Mouse (Mus musculus): ENCODE measurements around the gene 1700029I15Rik. TPM values are rescaled to one million over a fixed set of nuclear protein-coding genes. Genes with fewer than 3 reads are reported as not detected.

1700029I15Rik gene
- polyA plus RNA-seq, 1 experiment from 2014 or later: 3.6 TPM

DNA sequence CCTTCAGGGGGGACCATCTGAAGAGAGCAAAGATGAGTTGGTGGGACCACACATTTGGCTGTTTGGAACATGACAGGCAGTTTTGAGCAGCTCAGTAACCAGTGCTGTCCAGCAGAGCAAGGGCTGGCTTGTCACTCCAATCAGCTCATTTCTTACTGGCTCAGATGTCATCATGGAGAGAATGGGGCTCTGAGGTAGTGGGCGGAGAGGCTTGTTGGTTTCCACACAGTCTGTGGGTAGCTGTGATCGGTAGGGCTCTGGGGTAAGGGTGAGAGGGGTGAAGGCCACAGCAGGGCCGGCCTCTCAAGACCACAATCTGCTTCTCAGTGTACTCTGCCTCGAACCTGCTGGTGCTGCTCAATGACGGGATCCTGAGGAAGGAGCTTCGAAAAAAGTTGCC is 6.0 kb upstream of the 1700029I15Rik start:
- no peaks in the 10 kb centered on the region for H3K9me3 ChIP-seq
- peak overlapping the region; percentile 85 for H3K4me3 ChIP-seq
- WGBS: 82% methylated on average over 6 of the region's 6 CpGs
- DNase-seq (ENCODE audit: low spot score): no peak
- peaks cover 51% of the 10 kb centered on the region for H3K4me1 ChIP-seq
- peaks cover 41% of the 10 kb centered on the region for H3K36me3 ChIP-seq (replicated peaks)
- peaks cover 28% of the 10 kb centered on the region for H3K27me3 ChIP-seq (replicated peaks; ENCODE audit: low read depth, poor library complexity, severe bottlenecking)
- H3K27ac ChIP-seq (replicated peaks): no peak overlapping the region

DNA sequence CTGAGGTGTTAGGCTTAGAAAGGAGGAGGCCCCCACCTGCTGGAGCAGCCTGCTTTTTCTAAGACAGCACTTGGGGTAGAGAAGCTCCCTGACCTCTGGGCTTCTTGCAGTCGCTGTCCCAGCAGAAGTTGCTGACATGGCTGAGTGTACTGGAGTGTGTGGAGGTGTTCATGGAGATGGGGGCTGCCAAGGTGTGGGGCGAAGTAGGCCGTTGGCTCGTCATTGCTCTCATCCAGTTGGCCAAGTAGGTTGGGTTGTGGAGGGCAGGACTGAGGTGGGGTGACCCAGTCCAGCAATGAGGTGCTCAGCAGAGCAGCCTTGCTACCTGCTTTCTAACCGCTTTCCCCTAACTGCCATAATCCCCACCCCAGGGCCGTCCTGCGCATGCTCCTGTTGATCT is 5.0 kb upstream of the 1700029I15Rik start:
- peaks cover 17% of the 10 kb centered on the region for H3K27me3 ChIP-seq (replicated peaks; ENCODE audit: low read depth, poor library complexity, severe bottlenecking)
- peaks cover 51% of the 10 kb centered on the region for H3K36me3 ChIP-seq (replicated peaks)
- 91% methylated on average over 7 of the region's 7 CpGs for WGBS
- no peak overlapping the region for H3K4me3 ChIP-seq
- peaks cover 40% of the 10 kb centered on the region for H3K4me1 ChIP-seq
- no peaks in the 10 kb centered on the region for H3K9me3 ChIP-seq
- H3K27ac ChIP-seq (replicated peaks): no peak overlapping the region
- no peak for DNase-seq (ENCODE audit: low spot score)

DNA sequence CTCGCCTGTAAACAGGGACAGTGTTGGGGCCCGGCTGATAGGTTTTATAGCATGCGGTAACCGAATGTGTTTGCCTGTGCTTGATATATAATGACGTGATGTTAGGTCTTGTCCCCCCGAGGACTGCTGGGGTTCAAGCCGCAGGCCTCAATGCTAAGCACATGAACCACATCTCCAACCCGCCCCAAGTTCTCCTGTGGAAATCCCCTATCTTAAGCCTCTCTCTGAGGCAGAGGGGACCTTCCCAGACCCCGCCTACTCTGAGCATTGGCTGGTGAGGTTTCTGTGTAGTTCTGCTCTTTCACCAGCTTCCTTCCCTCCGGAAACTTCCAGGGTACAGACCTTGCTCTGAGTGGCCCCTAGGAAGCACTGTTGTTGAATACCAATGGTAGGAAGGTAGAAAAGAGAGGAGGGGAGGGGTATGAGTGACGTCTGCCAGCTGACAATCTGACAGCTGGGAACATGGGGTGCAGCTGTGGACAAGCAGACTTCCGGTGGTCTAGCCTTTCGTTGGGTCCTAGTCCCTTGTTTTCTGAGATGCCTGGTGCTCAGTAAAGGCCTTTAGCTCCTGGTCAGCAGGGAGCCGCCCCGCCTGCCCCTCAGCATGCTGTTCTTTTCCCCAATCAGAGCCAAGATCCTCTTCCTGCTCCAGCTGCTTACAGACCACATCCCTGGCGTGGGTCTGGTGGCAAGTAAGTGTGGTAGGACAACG is 2.4 kb upstream of the 1700029I15Rik start:
- Histone ChIP-seq H3K9me3 (no peaks in the 10 kb centered on the region), H3K27ac (replicated peaks) (no peak overlapping the region), H3K4me1 (peaks cover 15% of the 10 kb centered on the region), H3K27me3 (replicated peaks; ENCODE audit: low read depth, poor library complexity, severe bottlenecking) (no peaks in the 10 kb centered on the region), H3K36me3 (replicated peaks) (peaks cover 77% of the 10 kb centered on the region), H3K4me3 (no peak overlapping the region)
- 81% methylated on average over 17 of the region's 17 CpGs for WGBS
- no peak for DNase-seq (ENCODE audit: low spot score)

DNA sequence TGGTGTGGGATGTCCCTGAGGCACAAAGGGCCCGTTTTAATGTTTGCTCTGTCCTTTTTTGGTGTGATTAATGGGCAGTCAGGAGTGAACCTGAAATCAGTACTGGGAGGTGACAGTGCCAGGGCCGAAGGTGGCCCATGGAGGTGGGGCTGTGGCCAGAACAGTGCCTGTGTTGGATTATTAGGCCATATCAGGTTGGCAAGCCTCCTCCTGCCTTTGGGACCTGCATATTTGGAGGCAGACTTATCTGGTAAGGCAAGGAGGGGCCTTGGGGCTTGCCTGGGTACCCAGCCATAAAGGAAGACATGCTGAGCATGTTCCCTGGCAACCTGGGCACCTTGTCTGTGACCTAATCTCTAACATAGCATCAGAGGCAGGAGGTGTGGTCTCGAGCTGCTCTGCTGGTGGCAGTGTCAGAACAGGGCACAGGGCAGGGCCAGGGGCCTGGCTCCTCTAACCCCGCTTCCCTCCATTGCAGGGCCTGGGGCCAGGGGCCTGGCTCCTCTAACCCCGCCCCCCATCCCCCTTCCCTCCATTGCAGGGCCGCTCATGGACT is 1.8 kb upstream of the 1700029I15Rik start:
- DNase-seq (ENCODE audit: low spot score): no peak
- peaks cover 11% of the 10 kb centered on the region for H3K4me1 ChIP-seq
- peaks cover 84% of the 10 kb centered on the region for H3K36me3 ChIP-seq (replicated peaks)
- H3K27ac ChIP-seq (replicated peaks): no peak overlapping the region
- no peak overlapping the region for H3K4me3 ChIP-seq
- 80% methylated on average over 6 of the region's 6 CpGs for WGBS
- H3K27me3 ChIP-seq (replicated peaks; ENCODE audit: low read depth, poor library complexity, severe bottlenecking): no peaks in the 10 kb centered on the region
- no peaks in the 10 kb centered on the region for H3K9me3 ChIP-seq

DNA sequence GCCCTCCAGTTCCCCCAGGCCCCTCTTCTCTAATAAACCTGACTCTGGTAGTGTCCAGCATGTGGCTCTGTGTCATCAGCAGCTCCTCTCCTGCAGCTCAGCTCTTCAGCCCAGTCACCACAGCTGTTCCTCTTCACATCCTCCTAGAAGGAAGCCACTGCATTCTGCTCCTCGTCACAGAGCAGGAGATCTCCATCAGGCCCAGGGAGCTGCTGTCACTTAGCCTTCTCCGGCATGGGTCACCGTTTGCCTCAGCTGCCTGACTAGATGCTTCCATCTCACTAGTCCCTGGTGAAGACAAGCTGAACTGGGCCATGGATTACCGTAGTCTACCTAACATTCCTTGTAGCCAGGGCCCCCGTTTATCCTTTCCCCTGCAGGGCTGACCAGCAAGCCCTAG is 1.2 kb upstream of the 1700029I15Rik start:
- peaks cover 90% of the 10 kb centered on the region for H3K36me3 ChIP-seq (replicated peaks)

DNA sequence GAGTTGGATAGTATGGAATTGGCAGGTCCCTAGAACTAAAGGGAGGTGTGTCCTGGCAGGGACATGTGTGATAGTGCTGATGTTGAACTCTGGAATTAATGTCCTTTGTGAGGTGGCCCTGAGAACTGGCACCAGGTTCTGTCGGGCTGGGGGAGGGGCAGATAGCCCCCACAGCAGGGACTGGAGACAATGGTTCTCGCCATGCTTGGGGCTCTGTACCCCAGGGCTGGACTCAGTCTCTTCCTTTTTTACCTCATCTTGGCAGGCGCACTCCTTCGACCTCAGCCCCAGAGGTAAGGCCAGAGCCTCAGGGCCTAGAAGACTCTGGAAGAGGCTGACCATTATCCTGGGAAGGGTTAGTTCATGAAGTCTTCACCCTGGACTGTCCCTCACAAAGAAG is 421 bp downstream of the 1700029I15Rik start:
- Histone ChIP-seq H3K9me3 (no peaks in the 10 kb centered on the region), H3K4me1 (peaks cover 3% of the 10 kb centered on the region), H3K4me3 (no peak overlapping the region), H3K27me3 (replicated peaks; ENCODE audit: low read depth, poor library complexity, severe bottlenecking) (0 out of 2 replicates have a peak, but pooled peaks cover 2% of the 10 kb centered on the region), H3K27ac (replicated peaks) (no peak overlapping the region), H3K36me3 (replicated peaks) (peaks cover 100% of the 10 kb centered on the region)
- 81% methylated on average over 4 of the region's 4 CpGs for WGBS
- no peak for DNase-seq (ENCODE audit: low spot score)

More for the DNA sequence above, 1.2 kb upstream of the 1700029I15Rik start:
- H3K27ac ChIP-seq (replicated peaks): no peak overlapping the region
- no peak for DNase-seq (ENCODE audit: low spot score)
- H3K4me3 ChIP-seq: no peak overlapping the region
- 90% methylated on average over 5 of the region's 5 CpGs for WGBS
- no peaks in the 10 kb centered on the region for H3K9me3 ChIP-seq
- no peaks in the 10 kb centered on the region for H3K27me3 ChIP-seq (replicated peaks; ENCODE audit: low read depth, poor library complexity, severe bottlenecking)
- H3K4me1 ChIP-seq: peaks cover 5% of the 10 kb centered on the region

DNA sequence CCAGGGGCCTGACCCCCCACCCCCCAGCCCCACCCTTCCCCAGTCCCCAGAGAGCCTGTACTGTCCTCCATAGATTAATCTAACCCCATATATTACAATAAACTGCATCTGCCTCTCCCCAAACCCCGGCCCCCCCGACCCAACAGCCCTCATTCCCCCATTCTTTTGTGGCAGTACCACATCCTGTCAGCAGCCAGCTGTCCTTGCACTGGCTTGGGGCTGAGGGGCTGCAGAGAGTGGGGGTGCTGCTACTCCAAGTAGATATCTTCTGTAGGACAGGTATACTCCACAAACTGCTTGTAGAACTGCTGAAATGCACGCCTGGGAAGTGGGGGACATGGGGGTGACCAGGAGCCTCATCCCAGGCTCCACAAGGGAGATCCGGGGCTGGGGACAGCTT is 1.8 kb downstream of the 1700029I15Rik start:
- H3K9me3 ChIP-seq: no peaks in the 10 kb centered on the region
- H3K36me3 ChIP-seq (replicated peaks): peaks cover 87% of the 10 kb centered on the region
- H3K27ac ChIP-seq (replicated peaks): no peak overlapping the region
- 0 out of 2 replicates have a peak, but pooled peaks cover 3% of the 10 kb centered on the region for H3K27me3 ChIP-seq (replicated peaks; ENCODE audit: low read depth, poor library complexity, severe bottlenecking)
- H3K4me3 ChIP-seq: no peak overlapping the region
- WGBS: 80% methylated on average over 4 of the region's 4 CpGs
- DNase-seq (ENCODE audit: low spot score): no peak
- peaks cover 17% of the 10 kb centered on the region for H3K4me1 ChIP-seq

DNA sequence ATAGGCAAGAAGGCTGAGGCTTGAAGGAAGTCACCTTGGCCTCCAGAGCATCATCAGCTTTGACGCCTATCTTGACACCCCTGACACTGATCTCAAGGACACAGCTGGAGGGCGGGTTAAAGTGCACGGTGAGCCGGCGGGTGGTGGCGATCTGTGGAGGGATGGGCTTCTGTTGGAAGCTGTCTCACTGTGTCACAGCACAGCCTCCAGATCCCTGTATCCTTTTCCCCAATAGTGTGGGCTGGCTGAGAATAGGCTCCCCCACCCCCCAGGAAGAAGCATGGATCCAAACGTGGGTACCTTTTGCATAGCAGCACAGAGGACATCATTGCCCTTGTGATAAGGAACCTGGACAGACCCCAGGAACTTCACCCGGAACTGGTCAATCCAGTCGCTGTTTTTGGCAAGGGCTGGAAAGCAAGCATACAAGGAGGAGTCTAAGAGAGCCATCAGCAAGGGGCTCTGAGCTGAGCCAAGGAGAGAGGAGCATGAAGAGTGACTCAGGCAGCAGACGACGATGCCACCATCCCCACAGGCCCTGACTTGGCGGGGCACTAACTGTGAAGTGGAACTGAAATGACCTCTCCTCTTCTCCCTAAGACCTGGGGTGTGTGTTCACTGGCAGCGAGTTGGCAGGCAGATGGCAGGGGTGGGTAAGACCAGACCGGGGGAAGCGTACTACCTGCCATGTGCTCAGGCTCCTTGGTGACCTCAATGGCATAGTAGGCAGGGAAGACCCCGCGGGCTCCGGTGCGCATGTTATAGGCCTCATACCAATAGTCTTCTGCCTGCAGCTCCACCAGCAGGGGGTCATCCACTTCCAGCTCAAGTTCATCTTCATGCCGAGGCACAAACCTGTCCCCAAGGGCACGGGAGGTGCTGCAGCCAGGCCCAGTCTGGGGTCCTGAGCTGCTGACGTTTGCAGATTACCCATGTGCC is 3.0 kb downstream of the 1700029I15Rik start:
- Histone ChIP-seq H3K36me3 (replicated peaks) (peaks cover 75% of the 10 kb centered on the region), H3K27ac (replicated peaks) (no peak overlapping the region), H3K4me1 (peaks cover 30% of the 10 kb centered on the region), H3K9me3 (no peaks in the 10 kb centered on the region), H3K27me3 (replicated peaks; ENCODE audit: low read depth, poor library complexity, severe bottlenecking) (0 out of 2 replicates have a peak, but pooled peaks cover 3% of the 10 kb centered on the region), H3K4me3 (no peak overlapping the region)
- DNase-seq (ENCODE audit: low spot score): no peak
- 84% methylated on average over 22 of the region's 22 CpGs for WGBS

DNA sequence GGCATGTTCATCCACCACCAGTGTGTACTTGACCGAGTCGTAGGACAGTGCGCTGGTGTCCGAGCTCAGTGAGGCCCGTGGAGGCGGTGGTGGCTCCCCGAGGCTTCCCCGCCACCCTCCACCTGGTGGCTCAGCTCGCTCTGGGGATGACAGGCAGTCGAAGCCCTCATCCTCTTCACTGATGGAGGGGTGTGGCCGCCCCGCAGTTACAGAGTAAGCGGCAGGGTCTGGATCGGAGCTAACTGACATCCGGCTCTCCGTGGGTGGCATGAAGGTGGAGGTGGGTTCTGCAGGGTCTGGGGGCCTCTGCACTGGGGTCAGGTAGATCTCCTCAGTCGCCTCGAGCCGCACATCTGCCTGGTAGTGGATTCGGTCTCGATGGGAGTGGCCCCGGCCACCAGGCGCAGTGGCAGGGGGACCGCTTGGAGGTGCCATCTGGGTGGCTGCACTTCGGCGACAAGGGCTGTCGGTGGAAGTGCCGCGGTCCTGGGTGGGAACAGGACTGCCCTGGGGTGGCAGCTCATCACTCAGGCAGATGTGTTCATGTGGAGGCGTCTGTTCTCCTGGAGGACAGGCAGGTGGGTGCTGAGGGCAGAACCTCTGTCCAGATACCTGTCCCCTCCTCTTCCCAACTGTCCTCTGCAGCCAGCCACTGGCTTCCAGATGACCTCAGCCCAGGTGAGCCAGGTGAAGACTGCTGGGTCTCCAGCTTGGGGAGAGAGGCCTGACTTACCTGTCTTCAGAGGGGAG is 4.7 kb downstream of the 1700029I15Rik start:
- H3K27ac ChIP-seq (replicated peaks): no peak overlapping the region
- WGBS: 90% methylated on average over 30 of the region's 30 CpGs
- H3K4me1 ChIP-seq: peaks cover 46% of the 10 kb centered on the region
- peaks cover 3% of the 10 kb centered on the region; the same call in 1 of the 2 replicates for H3K27me3 ChIP-seq (replicated peaks; ENCODE audit: low read depth, poor library complexity, severe bottlenecking)
- peaks cover 59% of the 10 kb centered on the region for H3K36me3 ChIP-seq (replicated peaks)
- H3K4me3 ChIP-seq: no peak overlapping the region
- no peak for DNase-seq (ENCODE audit: low spot score)
- H3K9me3 ChIP-seq: no peaks in the 10 kb centered on the region

DNA sequence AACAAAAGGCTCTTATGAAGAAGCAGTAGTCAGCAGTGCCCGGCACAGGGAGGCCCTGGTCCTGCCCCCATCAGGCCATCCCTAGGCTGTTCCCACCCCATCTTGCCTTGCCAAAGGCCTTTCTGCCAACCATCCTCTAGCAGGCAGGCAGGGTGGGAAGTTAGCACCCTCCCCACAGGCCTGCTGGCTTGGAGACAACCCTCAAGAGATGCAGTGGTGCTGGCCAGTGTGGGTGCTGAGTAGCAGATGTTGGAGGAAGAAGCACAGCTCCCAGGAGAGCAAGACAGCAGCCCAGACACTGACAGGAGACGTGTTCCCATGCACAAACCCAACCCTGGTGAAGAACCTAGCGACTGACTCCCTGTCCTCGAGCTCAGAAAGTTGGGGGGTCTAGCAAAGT is 5.3 kb downstream of the 1700029I15Rik start:
- Histone ChIP-seq H3K27me3 (replicated peaks; ENCODE audit: low read depth, poor library complexity, severe bottlenecking) (peaks cover 3% of the 10 kb centered on the region; the same call in 1 of the 2 replicates), H3K9me3 (no peaks in the 10 kb centered on the region), H3K27ac (replicated peaks) (no peak overlapping the region), H3K4me1 (peaks cover 52% of the 10 kb centered on the region), H3K4me3 (peak overlapping the region; percentile 80; the same call in 1 of the 2 replicates), H3K36me3 (replicated peaks) (peaks cover 52% of the 10 kb centered on the region)
- 85% methylated on average over 4 of the region's 4 CpGs for WGBS
- no peak for DNase-seq (ENCODE audit: low spot score)

DNA sequence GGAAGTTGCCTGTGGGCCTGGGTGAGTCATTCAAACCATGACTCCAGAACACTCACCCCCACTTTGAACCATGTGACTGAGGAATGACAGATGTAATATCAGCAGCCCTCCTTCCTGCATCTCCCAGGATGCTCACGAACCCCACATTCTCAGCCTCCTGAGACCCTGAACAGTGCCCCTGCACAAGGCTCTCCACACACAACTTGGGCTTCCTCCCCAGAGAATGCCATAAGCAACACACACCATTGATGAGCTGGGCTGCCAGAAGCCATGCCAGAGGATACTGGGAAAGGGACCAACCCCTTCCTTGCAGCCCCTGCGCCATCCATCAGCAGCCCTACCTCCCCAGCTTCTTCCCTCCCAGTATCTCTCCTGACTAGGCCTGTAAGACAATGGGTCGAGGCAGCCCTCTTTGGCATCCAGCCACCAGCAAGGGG is 5.8 kb downstream of the 1700029I15Rik start:
- Histone ChIP-seq H3K4me1 (peaks cover 57% of the 10 kb centered on the region), H3K27ac (replicated peaks) (peak overlapping the region; percentile 89), H3K36me3 (replicated peaks) (peaks cover 48% of the 10 kb centered on the region)

More for the DNA sequence above, 5.8 kb downstream of the 1700029I15Rik start:
- WGBS: 68% methylated on average over 3 of the region's 3 CpGs
- Histone ChIP-seq H3K27me3 (replicated peaks; ENCODE audit: low read depth, poor library complexity, severe bottlenecking) (peaks cover 6% of the 10 kb centered on the region; the same call in 1 of the 2 replicates), H3K9me3 (no peaks in the 10 kb centered on the region), H3K4me3 (peak overlapping the region; percentile 80)
- DNase-seq (ENCODE audit: low spot score): no peak

Data from embryonic facial prominence, embryonic 10.5 days (tissue).